Mouse (Mus musculus): Measurements from ENCODE around the gene Jdp2. TPM values are rescaled to one million over a fixed set of nuclear protein-coding genes. Genes with fewer than 3 reads are reported as not detected.

Gene Jdp2
- polyA plus RNA-seq, 1 experiment from 2014 or later, result 1.4 TPM

DNA sequence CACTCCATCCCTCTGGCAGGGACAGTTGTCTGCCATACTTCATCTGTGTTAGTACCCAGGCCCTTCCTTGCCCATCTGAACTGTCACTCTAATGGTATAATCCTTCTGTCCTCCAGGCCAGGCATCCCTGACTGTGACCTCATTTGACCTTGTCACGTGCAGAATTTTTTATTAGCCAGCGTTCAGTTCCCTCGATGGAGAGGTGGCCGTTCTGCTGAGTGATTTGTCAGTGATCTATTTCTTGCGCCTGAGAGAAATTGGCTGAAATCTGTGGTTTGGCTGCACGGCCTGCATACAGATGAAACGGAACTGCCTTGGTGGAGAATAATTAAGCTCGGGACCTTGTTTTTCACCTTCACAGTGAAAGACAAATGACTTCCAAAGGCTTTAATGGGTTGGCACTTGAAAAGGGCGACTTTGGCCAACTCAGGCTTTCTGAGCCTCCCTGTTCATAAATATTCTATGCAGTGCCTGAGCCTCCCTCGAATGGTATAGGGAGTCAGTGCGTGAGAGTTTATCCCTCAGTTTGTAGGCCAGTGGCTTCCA, 21.1 kb downstream of the Jdp2 start:
- no peak overlapping the region for H3K4me3 ChIP-seq (ENCODE audit: low read depth, low read length)
- ATAC-seq (ENCODE audit: insufficient number of reproducible peaks, insufficient read depth, low FRiP score, low read depth), result no peak

DNA sequence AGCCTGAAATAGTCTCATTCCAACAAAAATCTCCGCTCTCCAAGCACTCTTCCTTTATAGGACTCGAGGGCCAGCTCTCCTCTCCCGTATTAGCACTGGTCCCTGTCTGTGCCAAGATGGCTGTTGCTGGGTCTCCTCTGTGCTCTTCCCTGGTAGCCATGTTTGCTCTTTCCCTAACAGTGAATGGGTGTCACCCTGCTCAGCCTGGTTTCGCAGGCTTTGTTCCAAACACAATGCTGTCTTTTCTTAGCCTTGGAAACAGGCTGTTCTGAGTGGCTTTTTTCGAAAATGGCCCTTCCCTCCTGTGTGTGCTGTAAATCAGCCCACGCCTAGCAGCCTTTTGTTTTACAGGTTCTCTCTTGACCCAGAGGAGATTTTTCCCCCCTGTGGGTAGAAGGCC, 22.2 kb downstream of the Jdp2 start:
- no peaks in the 10 kb centered on the region for H3K9me3 ChIP-seq (ENCODE audit: control insufficient read depth, low read depth, low read length)
- H3K4me3 ChIP-seq (ENCODE audit: low read depth, low read length), result no peak overlapping the region
- peaks cover 8% of the 10 kb centered on the region for H3K4me1 ChIP-seq (ENCODE audit: control insufficient read depth, insufficient read depth, low read length)
- no peak for ATAC-seq (ENCODE audit: insufficient number of reproducible peaks, insufficient read depth, low FRiP score, low read depth)
- H3K9ac ChIP-seq (replicated peaks; ENCODE audit: low read depth, low read length), result no peak overlapping the region
- H3K27me3 ChIP-seq (ENCODE audit: control insufficient read depth, insufficient read depth, low read length), result no peaks in the 10 kb centered on the region
- H3K27ac ChIP-seq (ENCODE audit: low read length), result no peak overlapping the region
- no peak overlapping the region for H3K4me2 ChIP-seq (replicated peaks; ENCODE audit: low read depth, low read length)
- WGBS, result 80% methylated on average over 6 of the region's 6 CpGs
- no peaks in the 10 kb centered on the region for H3K36me3 ChIP-seq (ENCODE audit: control insufficient read depth, insufficient read depth, low read length)

More for the DNA sequence above, 21.1 kb downstream of the Jdp2 start:
- no peak overlapping the region for H3K4me2 ChIP-seq (replicated peaks; ENCODE audit: low read depth, low read length)
- no peak overlapping the region for H3K27ac ChIP-seq (ENCODE audit: low read length)
- no peaks in the 10 kb centered on the region for H3K36me3 ChIP-seq (ENCODE audit: control insufficient read depth, insufficient read depth, low read length)
- no peak overlapping the region for H3K9ac ChIP-seq (replicated peaks; ENCODE audit: low read depth, low read length)
- H3K9me3 ChIP-seq (ENCODE audit: control insufficient read depth, low read depth, low read length), result no peaks in the 10 kb centered on the region
- H3K4me1 ChIP-seq (ENCODE audit: control insufficient read depth, insufficient read depth, low read length), result peaks cover 8% of the 10 kb centered on the region
- H3K27me3 ChIP-seq (ENCODE audit: control insufficient read depth, insufficient read depth, low read length), result no peaks in the 10 kb centered on the region
- WGBS, result 55% methylated on average over 11 of the region's 11 CpGs

DNA sequence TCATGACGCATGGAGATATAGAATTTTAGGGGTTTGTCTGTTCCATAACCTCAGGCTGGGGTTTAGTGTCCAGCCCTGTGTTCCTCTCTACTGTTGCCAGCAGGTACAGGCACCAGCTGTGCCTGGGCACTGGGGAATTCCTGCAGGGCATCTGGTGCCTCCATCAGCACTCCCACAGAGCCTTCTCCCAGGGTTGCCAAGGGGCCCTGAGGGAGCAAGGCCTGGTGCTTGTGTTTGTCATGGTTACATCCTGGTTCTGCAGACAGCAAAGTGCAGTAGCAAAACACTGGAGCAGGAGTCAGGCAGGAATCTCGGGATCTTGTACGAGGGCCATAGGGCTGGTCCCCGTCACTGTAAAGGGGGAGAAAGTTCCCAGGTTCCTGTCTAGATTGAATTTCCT, 22.8 kb downstream of the Jdp2 start:
- no peak for ATAC-seq (ENCODE audit: insufficient number of reproducible peaks, insufficient read depth, low FRiP score, low read depth)
- no peak overlapping the region for H3K4me3 ChIP-seq (ENCODE audit: low read depth, low read length)
- no peaks in the 10 kb centered on the region for H3K36me3 ChIP-seq (ENCODE audit: control insufficient read depth, insufficient read depth, low read length)
- H3K4me2 ChIP-seq (replicated peaks; ENCODE audit: low read depth, low read length), result no peak overlapping the region
- H3K9me3 ChIP-seq (ENCODE audit: control insufficient read depth, low read depth, low read length), result no peaks in the 10 kb centered on the region
- no peaks in the 10 kb centered on the region for H3K27me3 ChIP-seq (ENCODE audit: control insufficient read depth, insufficient read depth, low read length)
- H3K4me1 ChIP-seq (ENCODE audit: control insufficient read depth, insufficient read depth, low read length), result peaks cover 8% of the 10 kb centered on the region
- WGBS, result 68% methylated on average over 4 of the region's 4 CpGs
- H3K9ac ChIP-seq (replicated peaks; ENCODE audit: low read depth, low read length), result no peak overlapping the region
- no peak overlapping the region for H3K27ac ChIP-seq (ENCODE audit: low read length)

DNA sequence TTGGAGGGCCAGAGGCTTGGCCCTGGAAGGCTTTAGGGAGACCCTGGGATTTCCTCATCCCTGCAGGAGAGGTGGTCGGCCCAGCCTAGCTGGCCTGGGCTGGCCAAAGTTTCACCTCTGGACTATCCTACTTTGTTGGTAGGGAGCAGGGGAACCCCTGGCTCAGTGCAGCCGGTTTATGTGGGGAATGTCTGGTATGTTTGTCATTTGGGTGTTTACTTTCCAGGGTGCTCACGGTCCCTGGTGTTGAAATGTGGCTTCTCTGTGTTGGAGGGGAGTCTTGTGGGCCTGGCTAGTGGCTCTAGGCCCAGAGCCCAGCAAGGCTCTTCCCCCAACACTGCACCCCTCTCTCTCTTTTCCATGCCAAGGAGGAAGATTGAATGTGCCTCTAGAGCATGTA, 24.9 kb downstream of the Jdp2 start:
- Histone ChIP-seq H3K9me3 (ENCODE audit: control insufficient read depth, low read depth, low read length) (no peaks in the 10 kb centered on the region), H3K36me3 (ENCODE audit: control insufficient read depth, insufficient read depth, low read length) (no peaks in the 10 kb centered on the region), H3K27me3 (ENCODE audit: control insufficient read depth, insufficient read depth, low read length) (no peaks in the 10 kb centered on the region), H3K4me1 (ENCODE audit: control insufficient read depth, insufficient read depth, low read length) (peaks cover 8% of the 10 kb centered on the region), H3K9ac (replicated peaks; ENCODE audit: low read depth, low read length) (no peak overlapping the region), H3K27ac (ENCODE audit: low read length) (no peak overlapping the region), H3K4me2 (replicated peaks; ENCODE audit: low read depth, low read length) (no peak overlapping the region), H3K4me3 (ENCODE audit: low read depth, low read length) (no peak overlapping the region)
- no peak for ATAC-seq (ENCODE audit: insufficient number of reproducible peaks, insufficient read depth, low FRiP score, low read depth)
- 21% methylated on average over 3 of the region's 3 CpGs for WGBS

DNA sequence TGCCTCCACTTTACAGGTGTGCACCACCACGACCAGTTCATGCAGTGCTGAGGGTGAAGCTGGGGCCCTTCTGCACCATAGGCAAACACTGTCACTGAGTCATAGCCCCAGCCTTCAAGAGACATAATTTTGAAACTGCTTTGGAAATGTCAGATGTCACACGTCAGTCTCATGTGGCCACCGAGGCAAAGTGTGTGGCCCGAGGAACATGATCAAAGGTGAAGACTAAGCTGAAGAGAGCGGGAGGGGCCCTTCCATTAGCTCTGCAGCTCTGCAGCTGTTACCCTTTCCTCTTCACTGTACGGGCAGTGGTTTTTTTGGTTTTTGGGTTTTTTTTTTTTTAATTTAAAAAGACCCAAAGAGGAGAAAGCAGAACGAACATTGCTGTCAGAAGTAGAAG, 25.8 kb downstream of the Jdp2 start:
- Histone ChIP-seq H3K9me3 (ENCODE audit: control insufficient read depth, low read depth, low read length) (no peaks in the 10 kb centered on the region), H3K9ac (replicated peaks; ENCODE audit: low read depth, low read length) (no peak overlapping the region), H3K4me3 (ENCODE audit: low read depth, low read length) (no peak overlapping the region), H3K36me3 (ENCODE audit: control insufficient read depth, insufficient read depth, low read length) (no peaks in the 10 kb centered on the region), H3K4me2 (replicated peaks; ENCODE audit: low read depth, low read length) (no peak overlapping the region), H3K27ac (ENCODE audit: low read length) (no peak overlapping the region), H3K4me1 (ENCODE audit: control insufficient read depth, insufficient read depth, low read length) (peaks cover 8% of the 10 kb centered on the region), H3K27me3 (ENCODE audit: control insufficient read depth, insufficient read depth, low read length) (no peaks in the 10 kb centered on the region)
- no peak for ATAC-seq (ENCODE audit: insufficient number of reproducible peaks, insufficient read depth, low FRiP score, low read depth)
- 72% methylated on average over 7 of the region's 7 CpGs for WGBS

DNA sequence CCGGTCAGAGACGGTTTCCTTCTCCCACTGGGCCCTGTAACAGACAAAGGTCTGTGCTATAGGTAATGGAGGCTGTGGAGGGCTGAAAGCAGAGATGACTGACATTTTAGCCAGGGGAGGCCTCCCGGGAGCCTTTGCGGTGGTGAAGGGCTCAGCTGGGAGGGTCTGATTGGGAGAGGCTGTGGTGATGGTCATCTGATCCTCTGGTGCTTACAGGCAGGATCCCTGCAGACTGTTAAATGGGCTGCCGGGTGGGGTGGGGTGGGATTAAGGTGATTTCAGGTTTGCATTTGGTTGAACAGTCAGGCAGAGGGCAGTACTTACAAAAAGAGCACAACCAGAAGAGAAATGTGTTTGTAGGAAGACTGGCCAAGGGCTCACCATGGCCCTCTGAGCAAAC, 27.0 kb downstream of the Jdp2 start:
- H3K27ac ChIP-seq (ENCODE audit: low read length), result no peak overlapping the region
- H3K4me1 ChIP-seq (ENCODE audit: control insufficient read depth, insufficient read depth, low read length), result peaks cover 8% of the 10 kb centered on the region
- no peak overlapping the region for H3K4me3 ChIP-seq (ENCODE audit: low read depth, low read length)
- H3K9me3 ChIP-seq (ENCODE audit: control insufficient read depth, low read depth, low read length), result no peaks in the 10 kb centered on the region
- H3K4me2 ChIP-seq (replicated peaks; ENCODE audit: low read depth, low read length), result no peak overlapping the region
- H3K9ac ChIP-seq (replicated peaks; ENCODE audit: low read depth, low read length), result no peak overlapping the region
- WGBS, result 41% methylated on average over 5 of the region's 5 CpGs
- no peak for ATAC-seq (ENCODE audit: insufficient number of reproducible peaks, insufficient read depth, low FRiP score, low read depth)
- no peaks in the 10 kb centered on the region for H3K27me3 ChIP-seq (ENCODE audit: control insufficient read depth, insufficient read depth, low read length)
- H3K36me3 ChIP-seq (ENCODE audit: control insufficient read depth, insufficient read depth, low read length), result no peaks in the 10 kb centered on the region

DNA sequence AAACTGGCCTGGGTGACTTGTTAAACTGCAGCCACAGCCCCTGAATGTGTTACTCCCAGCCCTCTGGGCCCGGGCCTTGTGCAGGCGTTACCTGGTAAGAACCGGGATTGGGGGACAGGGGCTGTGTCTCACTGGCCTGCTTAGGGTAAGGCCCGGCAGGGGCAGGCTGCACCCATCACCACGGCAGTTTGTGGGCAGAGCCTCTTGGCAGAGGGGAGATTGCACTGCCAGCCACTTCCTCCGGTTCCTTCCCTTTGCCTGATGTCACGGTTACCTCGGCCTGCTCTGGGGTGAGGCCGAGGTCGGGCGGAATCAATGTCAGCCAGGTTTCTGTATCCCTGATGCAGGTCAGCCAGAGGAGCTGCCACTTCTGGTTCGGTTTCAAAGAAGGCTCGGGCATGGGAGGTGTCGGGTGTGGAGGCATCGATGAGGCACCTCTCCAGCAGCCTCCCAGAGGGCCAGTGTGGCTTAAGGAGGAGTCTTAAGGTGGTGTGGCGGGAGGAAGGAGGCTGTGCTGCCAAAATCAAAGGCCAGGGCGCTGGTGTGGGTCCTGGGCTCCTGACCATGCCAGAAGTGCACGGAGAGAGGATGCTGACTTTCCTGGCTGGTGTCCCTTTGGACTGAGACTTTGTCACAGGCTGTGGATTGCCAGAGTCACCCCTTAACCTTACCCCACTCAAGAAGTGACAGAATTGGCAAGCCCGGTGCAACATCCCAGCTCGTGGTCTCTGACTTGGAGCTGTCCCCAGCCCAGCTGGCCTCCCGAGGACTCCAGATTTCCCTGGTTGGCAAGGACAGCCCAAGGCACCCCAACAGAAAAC, 31.0 kb downstream of the Jdp2 start:
- ATAC-seq (ENCODE audit: insufficient number of reproducible peaks, insufficient read depth, low FRiP score, low read depth), result no peak
- Histone ChIP-seq H3K4me2 (replicated peaks; ENCODE audit: low read depth, low read length) (no peak overlapping the region), H3K9ac (replicated peaks; ENCODE audit: low read depth, low read length) (no peak overlapping the region), H3K27ac (ENCODE audit: low read length) (no peak overlapping the region), H3K9me3 (ENCODE audit: control insufficient read depth, low read depth, low read length) (no peaks in the 10 kb centered on the region), H3K36me3 (ENCODE audit: control insufficient read depth, insufficient read depth, low read length) (peaks cover 14% of the 10 kb centered on the region; the same call in 1 of the 2 replicates), H3K4me1 (ENCODE audit: control insufficient read depth, insufficient read depth, low read length) (no peaks in the 10 kb centered on the region), H3K27me3 (ENCODE audit: control insufficient read depth, insufficient read depth, low read length) (no peaks in the 10 kb centered on the region), H3K4me3 (ENCODE audit: low read depth, low read length) (no peak overlapping the region)
- WGBS, result 69% methylated on average over 21 of the region's 21 CpGs

DNA sequence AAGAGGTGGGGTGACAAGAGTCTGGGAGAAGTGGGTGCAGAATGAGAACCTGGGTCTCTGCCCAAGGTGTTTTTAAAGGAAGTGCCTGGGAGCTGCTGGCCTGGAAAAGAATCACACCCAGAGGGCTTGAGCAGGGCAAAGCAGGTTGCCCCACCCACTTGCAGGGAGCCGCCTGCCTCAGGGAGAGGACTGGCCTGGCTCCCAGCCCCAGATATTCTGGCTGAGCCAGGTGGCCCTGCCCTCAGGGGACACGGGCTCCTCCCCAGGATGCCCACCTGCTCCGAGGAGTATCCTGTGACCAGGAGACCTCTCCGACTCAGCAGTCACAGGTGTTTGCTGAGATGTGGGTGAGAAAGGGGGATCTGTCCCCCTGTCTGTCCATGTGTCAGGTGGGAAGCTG, 32.4 kb downstream of the Jdp2 start:
- Histone ChIP-seq H3K27me3 (ENCODE audit: control insufficient read depth, insufficient read depth, low read length) (no peaks in the 10 kb centered on the region), H3K36me3 (ENCODE audit: control insufficient read depth, insufficient read depth, low read length) (peaks cover 14% of the 10 kb centered on the region; the same call in 1 of the 2 replicates), H3K4me2 (replicated peaks; ENCODE audit: low read depth, low read length) (no peak overlapping the region), H3K9me3 (ENCODE audit: control insufficient read depth, low read depth, low read length) (no peaks in the 10 kb centered on the region), H3K27ac (ENCODE audit: low read length) (no peak overlapping the region), H3K4me1 (ENCODE audit: control insufficient read depth, insufficient read depth, low read length) (no peaks in the 10 kb centered on the region), H3K4me3 (ENCODE audit: low read depth, low read length) (no peak overlapping the region), H3K9ac (replicated peaks; ENCODE audit: low read depth, low read length) (no peak overlapping the region)
- peak; percentile 29; the same call in 1 of the 2 replicates for ATAC-seq (ENCODE audit: insufficient number of reproducible peaks, insufficient read depth, low FRiP score, low read depth)
- WGBS, result 61% methylated on average over 4 of the region's 4 CpGs

Measured in stomach, embryonic 14.5 days (tissue).